9 mouse cellular contexts compared by ENCODE assay signal in the genomic region with DNA sequence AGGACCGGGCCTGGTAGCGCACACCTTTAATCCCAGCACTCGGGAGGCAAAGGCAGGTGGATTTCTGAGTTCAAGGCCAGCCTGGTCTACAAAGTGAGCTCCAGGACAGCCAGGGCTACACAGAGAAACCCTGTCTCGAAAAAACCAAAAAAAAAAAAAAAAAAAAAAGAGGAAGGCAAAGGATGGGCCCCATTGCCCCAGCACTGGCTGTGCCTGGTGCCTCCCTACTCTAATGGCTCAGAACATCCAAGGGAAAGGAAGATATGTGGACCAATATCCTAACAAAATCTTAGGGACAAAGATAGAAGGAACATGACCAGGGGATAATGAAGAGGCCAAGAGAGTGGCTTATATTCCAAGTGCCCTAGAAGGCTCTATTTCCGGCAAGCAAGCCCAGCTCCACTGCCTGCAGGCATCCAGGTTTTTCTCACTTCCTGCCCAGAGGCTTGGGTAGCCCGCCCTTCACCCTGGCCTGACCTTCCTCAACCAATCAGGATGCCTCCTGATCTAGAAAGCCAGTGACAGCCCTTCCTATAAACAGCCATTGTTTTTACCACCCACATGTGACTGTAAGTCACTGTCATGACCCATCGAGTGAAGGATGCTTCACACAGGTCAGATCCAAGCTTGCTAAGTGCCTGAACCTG. TPM values are rescaled to one million over a fixed set of nuclear protein-coding genes. Genes with fewer than 3 reads are reported as not detected.
DNase-seq lines count a peak whose midpoint lies in the region; ATAC-seq lines count a peak whose summit lies in the region.
"Had no signal": no experiment of that assay in that cellular context is flagged by ENCODE, and none has a peak within 500 bp of the region (broad histone marks: within the 10 kb centered on the region; RNA-seq: fewer than 3 reads in every experiment).

No protein-coding gene starts in this region.

- no peak overlapping the region for H3K9ac ChIP-seq in neural tube, embryonic 12.5 days

- peaks cover 20% of the 10 kb centered on the region for H3K4me1 ChIP-seq in neural tube, embryonic 12.5 days

- DNase-seq in kidney, adult 9 months = peak; percentile 39
- DNase-seq in kidney, adult 18-20 months = no peak
- peak; percentile 32 for DNase-seq in T-cell, adult 2 months (ENCODE audit: low spot score)
- DNase-seq in layer of hippocampus, adult 9-10 months (ENCODE audit: low spot score) = no peak
- no peak for DNase-seq in gastrocnemius, adult 18-20 months (ENCODE audit: low spot score)
- no peak for DNase-seq in c-Kit-positive CD71-positive TER-119-positive erythroid progenitor cells, embryonic 14.5 days (ENCODE audit: low spot score)

- H3K9me3 ChIP-seq in neural tube, embryonic 12.5 days = no peaks in the 10 kb centered on the region
- H3K9me3 ChIP-seq: limb, embryonic 15.5 days had no signal

- ATAC-seq in inflammation-experienced regulatory T-cells, adult 6 months = peak; percentile 42
- ATAC-seq in neural tube, embryonic 12.5 days (ENCODE audit: low FRiP score, low read depth) = no peak

- peaks cover 39% of the 10 kb centered on the region for H3K27me3 ChIP-seq in neural tube, embryonic 12.5 days (replicated peaks)

- 0 out of 2 replicates have a peak overlapping the region, but pooled peaks have one; percentile 95 for H3K4me2 ChIP-seq in neural tube, embryonic 12.5 days (replicated peaks)

- H3K27ac ChIP-seq in neural tube, embryonic 12.5 days = no peak overlapping the region
- H3K27ac ChIP-seq: limb, embryonic 15.5 days had no signal

- H3K36me3 ChIP-seq in neural tube, embryonic 12.5 days = no peaks in the 10 kb centered on the region
- H3K36me3 ChIP-seq: limb, embryonic 15.5 days had no signal

- 52% methylated on average over 7 of the region's 7 CpGs for WGBS in neural tube, embryonic 12.5 days

- H3K4me3 ChIP-seq in neural tube, embryonic 12.5 days = no peak overlapping the region

RNA-seq across cellular contexts. Expression of a gene that starts 2.8 kb away (rescaled TPM):
- 1 to 10 TPM; 1.1 to 1.7 (median 1.4) TPM for polyA plus RNA-seq in inflammation-experienced regulatory T-cells, adult 6 months (2017; shearing (Covaris generic))
- 0.34 and 0.35 TPM in 2 replicates for polyA plus RNA-seq in neural tube, embryonic 12.5 days (2016; fragmentation: Nextera tagmentation; extraction: Ambion mirVana)
- under 1 TPM; 0.16 to 0.19 TPM for total RNA-seq in gastrocnemius, adult 18-20 months (2021)

RNA-seq across cellular contexts. Expression of a gene that starts 4.3 kb away (rescaled TPM):
- 10 to 100 TPM; 15.5 to 26.5 (median 20.9) TPM for polyA plus RNA-seq in inflammation-experienced regulatory T-cells, adult 6 months (2017; shearing (Covaris generic))
- 45.9 and 52.7 TPM in 2 replicates for polyA plus RNA-seq in neural tube, embryonic 12.5 days (2016; fragmentation: Nextera tagmentation; extraction: Ambion mirVana)
- total RNA-seq in gastrocnemius, adult 18-20 months (2021) = 10 to 100 TPM; 30.4 to 40.3 TPM

RNA-seq across cellular contexts. Expression of a gene that starts 24.1 kb away (rescaled TPM):
- polyA plus RNA-seq in inflammation-experienced regulatory T-cells, adult 6 months (2017; shearing (Covaris generic)) = not detected
- 1.0 and 1.4 TPM in 2 replicates for polyA plus RNA-seq in neural tube, embryonic 12.5 days (2016; fragmentation: Nextera tagmentation; extraction: Ambion mirVana)
- total RNA-seq in gastrocnemius, adult 18-20 months (2021) = under 1 TPM; 0.32 to 0.38 TPM

RNA-seq across cellular contexts. Expression of a gene that starts 24.5 kb away (rescaled TPM):
- polyA plus RNA-seq in inflammation-experienced regulatory T-cells, adult 6 months (2017; shearing (Covaris generic)) = under 1 TPM in 2 of 3 experiments, not detected in 1; 0.08 to 0.17 TPM
- 9.2 and 9.4 TPM in 2 replicates for polyA plus RNA-seq in neural tube, embryonic 12.5 days (2016; fragmentation: Nextera tagmentation; extraction: Ambion mirVana)
- 1 to 10 TPM; 4.3 to 8.1 TPM for total RNA-seq in gastrocnemius, adult 18-20 months (2021)

RNA-seq across cellular contexts. Expression of a gene that starts 34.2 kb away (rescaled TPM):
- polyA plus RNA-seq in inflammation-experienced regulatory T-cells, adult 6 months (2017; shearing (Covaris generic)) = 10 to 100 TPM; 47.6 to 66.2 (median 62.8) TPM
- 75.4 and 79.2 TPM in 2 replicates for polyA plus RNA-seq in neural tube, embryonic 12.5 days (2016; fragmentation: Nextera tagmentation; extraction: Ambion mirVana)
- total RNA-seq in gastrocnemius, adult 18-20 months (2021) = 10 to 100 TPM; 10.5 to 11.2 TPM

Comparison
In these comparisons a context has a peak if more than half of its experiments do, and no peak if none do; other contexts are left out.
1. DNase-seq: peak in kidney, adult 9 months (single experiment) and T-cell, adult 2 months (single experiment); none in kidney, adult 18-20 months (single experiment), layer of hippocampus, adult 9-10 months (single experiment), gastrocnemius, adult 18-20 months (single experiment) and c-Kit-positive CD71-positive TER-119-positive erythroid progenitor cells, embryonic 14.5 days (single experiment).